Mouse (Mus musculus) olfactory bulb, adult 2 months (tissue): ENCODE measurements around the gene Cd47.

ENCODE experiments used
- CTCF ChIP-seq: fragments of 200-500 bp; IDR thresholded peaks from 2 replicates; pipeline ENCODE4 v1.5.1; 2012; ENCODE audit warnings: low read depth, mild to moderate bottlenecking, low read length, moderate library complexity; ENCODE audit not compliant: insufficient read depth
- POLR2A ChIP-seq: fragments of 200-500 bp; IDR thresholded peaks from 2 replicates; pipeline ENCODE4 v1.6.1; 2012; ENCODE audit warnings: mild to moderate bottlenecking, low read depth, low read length, moderate library complexity; ENCODE audit not compliant: insufficient read depth

- no peak for TF ChIP-seq POLR2A
- TF ChIP-seq CTCF = no peak
Observed at GRCm38 (mm10) chr16:49876291-49877030, 76.1 kb downstream of the Cd47 start.
